Mouse (Mus musculus) midbrain, embryonic 12.5 days (tissue): ENCODE measurements around the gene Mrpl34. TPM values are rescaled to one million over a fixed set of nuclear protein-coding genes. Genes with fewer than 3 reads are reported as not detected.
A peak's percentile ranks its signal among the peaks of the same experiment; 100 is the strongest.

Experiments
- ATAC-seq: fragments of 200-750 bp; cut with Nextera tagmentation; 2 replicates; pipeline ENCODE4 v1.8.0; 2017; ENCODE audit warnings: low read depth, moderate TSS enrichment, moderate library complexity; ENCODE audit not compliant: low FRiP score
- H3K27ac ChIP-seq: fragments of 300-500 bp; sonication (generic); replicated peaks from 2 replicates; pipeline ENCODE4 v1.5.1; 2016; ENCODE audit warnings: mild to moderate bottlenecking
- H3K27me3 ChIP-seq: fragments of 300-500 bp; sonication (generic); 2 replicates; pipeline ENCODE4 v1.6.1; 2016; ENCODE audit warnings: mild to moderate bottlenecking
- H3K36me3 ChIP-seq: fragments of 300-500 bp; sonication (generic); 2 replicates; pipeline ENCODE4 v1.6.1; 2016
- H3K4me1 ChIP-seq: fragments of 300-500 bp; sonication (generic); 2 replicates; pipeline ENCODE4 v1.6.1; 2016
- H3K4me2 ChIP-seq: fragments of 300-500 bp; sonication (generic); replicated peaks from 2 replicates; pipeline ENCODE4 v1.6.1; 2016; ENCODE audit warnings: mild to moderate bottlenecking, moderate library complexity
- H3K4me3 ChIP-seq: fragments of 300-500 bp; sonication (generic); 2 replicates; pipeline ENCODE4 v1.5.1; 2016; ENCODE audit warnings: mild to moderate bottlenecking
- H3K9ac ChIP-seq: fragments of 300-500 bp; sonication (generic); replicated peaks from 2 replicates; pipeline ENCODE4 v1.6.1; 2016; ENCODE audit warnings: mild to moderate bottlenecking, moderate library complexity
- H3K9me3 ChIP-seq: fragments of 300-500 bp; sonication (generic); 2 replicates; pipeline ENCODE4 v1.6.1; 2016; ENCODE audit warnings: mild to moderate bottlenecking
- WGBS: fragments of 180-500 bp; shearing (Covaris S2); methylation state at CpG from one replicate; pipeline ENCODE4 v1.1.7; 2016; 5-methylcytosine and 5-hydroxymethylcytosine counted together
- polyA plus RNA-seq: library from polyadenylated mRNA; unstranded; fragments of >200 nt; fragmentation: Nextera tagmentation; extraction: Ambion mirVana; gene quantifications from 2 replicates; pipeline ENCODE4 v1.2.1, GENCODE M21; 2016

The Mrpl34 gene
- polyA plus RNA-seq, 1 experiment from 2014 or later, result 245 TPM

DNA sequence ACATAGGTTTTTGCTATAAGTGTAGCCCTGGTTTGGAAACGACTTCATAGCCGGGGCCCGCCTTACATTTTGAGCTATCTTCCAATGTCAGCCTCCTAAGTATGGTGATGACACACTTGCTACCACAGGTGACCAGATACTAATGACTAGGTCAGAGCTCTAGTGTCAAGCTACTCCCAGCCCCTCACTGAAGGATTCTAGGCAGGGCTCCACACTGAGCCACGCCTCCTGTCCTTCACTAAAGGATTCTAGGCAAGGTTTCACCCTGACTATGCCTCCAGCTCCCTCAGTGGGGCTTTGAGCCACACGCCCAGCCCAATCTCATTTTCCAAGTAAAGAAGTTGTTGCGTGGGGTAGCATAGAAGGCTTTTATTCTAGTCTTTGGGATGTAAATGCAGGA lies 4.0 kb upstream of the Mrpl34 start:
- WGBS, result 94% methylated on average over 6 of the region's 6 CpGs
- no peak overlapping the region for H3K9ac ChIP-seq
- no peaks in the 10 kb centered on the region for H3K27me3 ChIP-seq
- H3K4me3 ChIP-seq, result no peak overlapping the region
- H3K4me2 ChIP-seq, result no peak overlapping the region
- ATAC-seq, result no peak
- no peak overlapping the region for H3K27ac ChIP-seq
- peaks cover 56% of the 10 kb centered on the region for H3K36me3 ChIP-seq
- H3K4me1 ChIP-seq, result peaks cover 37% of the 10 kb centered on the region
- H3K9me3 ChIP-seq, result no peaks in the 10 kb centered on the region

DNA sequence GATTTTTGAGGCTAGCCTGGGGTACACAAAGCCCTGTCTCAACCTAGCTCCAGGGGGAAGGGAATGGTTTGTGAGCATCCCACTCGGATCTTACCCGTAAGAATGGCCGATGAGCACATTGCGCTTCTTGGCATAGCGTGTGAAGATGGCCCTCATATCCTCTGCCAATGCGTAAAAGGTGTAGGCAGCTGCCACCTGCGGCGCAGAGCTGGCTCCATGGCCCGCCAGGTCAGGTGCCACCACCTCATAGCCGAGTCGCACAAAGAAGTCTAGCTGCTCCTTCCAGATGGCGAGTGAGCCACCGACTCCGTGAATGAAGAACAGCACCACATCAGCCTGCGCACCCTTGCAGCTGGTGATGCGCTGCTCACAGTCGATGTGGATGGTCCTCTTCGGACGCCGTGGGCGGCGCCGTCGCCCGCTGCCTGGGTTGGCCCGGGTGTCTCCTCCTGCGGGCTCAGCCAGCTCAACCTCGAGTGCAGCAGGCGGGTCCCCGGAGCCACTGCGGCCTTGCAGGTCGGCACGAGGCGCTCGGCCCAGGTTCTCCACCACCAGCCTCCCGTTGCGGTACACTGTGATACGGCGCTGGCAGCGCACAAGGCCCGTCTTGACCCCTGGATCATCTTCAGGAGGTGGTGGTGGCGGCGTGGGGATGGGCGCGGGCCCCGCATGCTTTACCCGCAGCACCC lies 3.5 kb upstream of the Mrpl34 start:
- no peaks in the 10 kb centered on the region for H3K9me3 ChIP-seq
- WGBS, result 82% methylated on average over 47 of the region's 47 CpGs
- H3K4me3 ChIP-seq, result peak overlapping the region; percentile 4; the same call in 1 of the 2 replicates
- peaks cover 40% of the 10 kb centered on the region for H3K4me1 ChIP-seq
- H3K9ac ChIP-seq, result peak overlapping the region; percentile 0; the same call in 1 of the 2 replicates
- ATAC-seq, result no peak
- peaks cover 55% of the 10 kb centered on the region for H3K36me3 ChIP-seq
- no peak overlapping the region for H3K27ac ChIP-seq
- H3K27me3 ChIP-seq, result no peaks in the 10 kb centered on the region
- peak overlapping the region; percentile 90 for H3K4me2 ChIP-seq

DNA sequence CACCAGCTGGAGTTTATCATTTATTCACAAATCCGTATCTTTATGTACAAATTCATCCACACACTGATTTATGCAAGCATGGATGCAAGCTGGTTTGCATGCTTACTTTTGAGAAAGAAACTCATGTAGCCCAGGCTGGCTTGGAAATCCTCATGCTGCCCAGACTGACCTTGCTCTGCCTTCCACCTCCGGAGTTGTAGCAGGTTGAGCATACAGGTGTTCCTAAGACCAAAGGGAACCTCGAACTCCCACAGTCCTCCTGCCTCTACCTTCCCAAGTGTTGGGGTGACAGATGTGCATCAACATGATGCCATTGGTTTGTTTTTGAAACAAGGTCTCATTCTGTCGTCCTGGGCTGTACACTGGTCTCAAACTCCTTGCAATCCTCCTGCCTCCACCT lies 2.6 kb upstream of the Mrpl34 start:
- Histone ChIP-seq H3K27me3 (no peaks in the 10 kb centered on the region), H3K9ac (peak overlapping the region; percentile 91), H3K9me3 (no peaks in the 10 kb centered on the region), H3K27ac (no peak overlapping the region), H3K4me3 (peak overlapping the region; percentile 84), H3K4me2 (peak overlapping the region; percentile 90), H3K36me3 (peaks cover 47% of the 10 kb centered on the region), H3K4me1 (peaks cover 40% of the 10 kb centered on the region)
- 74% methylated on average over 4 of the region's 4 CpGs for WGBS
- ATAC-seq, result no peak

DNA sequence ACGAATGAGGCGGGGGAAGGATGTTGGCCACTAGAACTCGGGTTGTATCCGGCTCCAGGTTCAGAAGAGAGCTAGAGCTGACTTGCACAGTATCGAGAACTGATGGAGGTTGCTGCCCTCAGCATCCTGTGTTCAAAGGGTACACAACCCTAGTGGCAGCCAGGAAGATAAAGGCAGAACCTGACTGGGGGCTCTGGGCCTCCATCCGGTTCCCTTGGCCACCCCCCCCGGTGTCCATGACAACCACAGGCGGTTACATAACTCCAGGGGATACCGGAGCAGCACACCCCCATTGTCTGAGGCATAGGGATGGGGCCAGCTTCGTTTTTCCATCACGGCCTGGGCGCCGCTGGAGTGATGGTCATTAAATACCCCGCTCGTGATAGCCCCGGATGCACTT lies 2.0 kb upstream of the Mrpl34 start:
- H3K9ac ChIP-seq, result peak overlapping the region; percentile 91
- peak overlapping the region; percentile 74 for H3K27ac ChIP-seq
- peaks cover 40% of the 10 kb centered on the region for H3K4me1 ChIP-seq
- peak overlapping the region; percentile 84 for H3K4me3 ChIP-seq
- ATAC-seq, result peak; percentile 0; the same call in 1 of the 2 replicates
- no peaks in the 10 kb centered on the region for H3K9me3 ChIP-seq
- no peaks in the 10 kb centered on the region for H3K27me3 ChIP-seq
- H3K4me2 ChIP-seq, result peak overlapping the region; percentile 90
- WGBS, result 4% methylated on average over 16 of the region's 16 CpGs
- H3K36me3 ChIP-seq, result peaks cover 41% of the 10 kb centered on the region

DNA sequence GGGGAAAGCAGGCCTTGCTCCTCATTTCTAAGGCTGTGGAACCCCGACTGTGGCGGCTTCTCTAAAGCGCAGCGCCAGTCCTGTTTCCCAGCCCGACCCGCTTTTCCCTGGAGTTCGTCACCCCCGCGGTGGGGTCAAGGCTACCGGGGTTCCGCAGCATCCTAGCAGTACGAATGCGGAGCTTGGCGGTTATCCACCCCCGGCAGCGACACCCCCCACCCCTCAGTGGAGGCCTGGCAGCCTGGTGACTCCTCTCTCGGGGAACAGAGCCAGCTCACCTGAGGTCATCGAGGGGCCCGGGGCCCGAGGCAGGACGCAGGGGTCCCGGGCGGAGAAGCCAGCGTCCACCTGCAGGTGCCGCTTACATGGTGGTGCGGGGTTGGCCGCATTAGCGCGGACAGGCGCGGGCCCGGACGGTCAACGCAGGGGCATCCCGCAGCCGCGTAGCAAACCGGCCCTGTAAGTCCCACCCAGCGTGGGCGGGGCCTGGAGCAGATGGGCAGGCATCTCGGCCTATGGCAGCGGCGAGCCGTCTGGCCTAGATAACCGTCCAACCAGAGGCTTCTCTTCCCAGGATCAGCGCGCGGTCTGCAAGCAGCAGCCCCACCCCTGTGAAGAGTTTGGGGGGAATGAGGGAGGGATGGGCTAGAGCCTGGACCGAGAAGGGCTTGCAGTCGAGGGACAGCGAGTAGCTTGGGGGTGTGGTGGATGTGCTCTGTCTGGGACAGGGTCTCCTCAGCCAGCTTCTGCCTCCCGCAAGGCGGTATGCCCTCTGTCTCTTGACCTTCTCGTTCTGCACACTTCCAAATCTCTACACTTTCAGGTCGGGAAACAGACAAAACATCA lies 1.3 kb upstream of the Mrpl34 start, which contains the start of gene Abhd8:
TSS of gene Abhd8 (minus strand) at position 468 of the 846 bp plus-strand sequence.
- Histone ChIP-seq H3K4me3 (peak within 1 kb of the TSS; percentile 84), H3K27me3 (no peaks in the 10 kb centered on the region), H3K27ac (peak within 1 kb of the TSS; percentile 74), H3K9me3 (no peaks in the 10 kb centered on the region), H3K36me3 (peaks cover 35% of the 10 kb centered on the region), H3K4me2 (peak within 1 kb of the TSS; percentile 90), H3K4me1 (peaks cover 37% of the 10 kb centered on the region), H3K9ac (peak within 1 kb of the TSS; percentile 91)
- ATAC-seq, result peak; percentile 83
- WGBS, result 1% methylated on average over 52 of the region's 55 CpGs

DNA sequence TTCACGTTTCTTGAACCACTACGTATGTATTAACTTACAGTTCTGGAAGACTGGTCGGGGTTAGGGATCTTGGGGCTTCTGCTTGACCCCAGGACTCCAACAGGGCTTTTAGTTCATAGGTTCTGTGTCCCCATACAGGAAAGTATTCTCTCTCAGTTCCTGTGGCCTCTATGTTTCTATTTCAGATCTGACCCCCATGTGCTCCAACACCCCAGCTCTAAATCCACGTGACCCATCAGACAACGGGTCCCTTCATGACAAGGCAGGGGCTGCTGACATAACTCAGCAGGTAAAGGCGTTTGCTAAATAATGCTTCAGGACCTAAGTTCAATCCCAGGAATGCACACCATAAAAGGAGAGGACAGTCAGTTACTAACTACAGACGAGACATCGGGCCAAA lies 974 bp downstream of the Mrpl34 start:
- Histone ChIP-seq H3K36me3 (peaks cover 15% of the 10 kb centered on the region), H3K4me1 (peaks cover 49% of the 10 kb centered on the region), H3K4me3 (peak overlapping the region; percentile 84), H3K4me2 (peak overlapping the region; percentile 86), H3K27me3 (no peaks in the 10 kb centered on the region), H3K9me3 (no peaks in the 10 kb centered on the region), H3K27ac (no peak overlapping the region), H3K9ac (no peak overlapping the region)
- 84% methylated on average over 8 of the region's 8 CpGs for WGBS
- no peak for ATAC-seq

DNA sequence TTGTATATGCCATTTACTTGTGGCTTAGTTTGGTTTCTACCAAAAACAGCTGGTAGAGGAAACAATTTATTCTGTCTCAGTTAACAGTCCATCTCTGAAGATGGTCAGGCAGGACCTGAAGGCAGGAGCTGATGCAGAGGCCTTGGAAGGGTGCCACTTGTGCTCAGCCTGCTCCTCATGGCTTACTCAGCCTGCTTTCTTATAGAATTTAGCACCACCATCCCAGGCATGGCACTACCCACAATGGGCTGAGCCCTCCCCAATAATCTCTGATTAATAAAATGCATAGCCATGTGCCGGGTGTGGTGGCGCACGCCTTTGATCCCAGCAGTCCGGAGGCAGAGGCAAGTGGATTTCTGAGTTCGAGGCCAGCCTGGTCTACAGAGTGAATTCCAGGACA lies 1.4 kb downstream of the Mrpl34 start:
- WGBS, result 96% methylated on average over 5 of the region's 5 CpGs
- H3K27me3 ChIP-seq, result no peaks in the 10 kb centered on the region
- H3K9me3 ChIP-seq, result no peaks in the 10 kb centered on the region
- H3K4me2 ChIP-seq, result no peak overlapping the region
- H3K27ac ChIP-seq, result no peak overlapping the region
- H3K36me3 ChIP-seq, result peaks cover 11% of the 10 kb centered on the region
- no peak overlapping the region for H3K9ac ChIP-seq
- H3K4me3 ChIP-seq, result no peak overlapping the region
- peaks cover 46% of the 10 kb centered on the region for H3K4me1 ChIP-seq
- no peak for ATAC-seq

DNA sequence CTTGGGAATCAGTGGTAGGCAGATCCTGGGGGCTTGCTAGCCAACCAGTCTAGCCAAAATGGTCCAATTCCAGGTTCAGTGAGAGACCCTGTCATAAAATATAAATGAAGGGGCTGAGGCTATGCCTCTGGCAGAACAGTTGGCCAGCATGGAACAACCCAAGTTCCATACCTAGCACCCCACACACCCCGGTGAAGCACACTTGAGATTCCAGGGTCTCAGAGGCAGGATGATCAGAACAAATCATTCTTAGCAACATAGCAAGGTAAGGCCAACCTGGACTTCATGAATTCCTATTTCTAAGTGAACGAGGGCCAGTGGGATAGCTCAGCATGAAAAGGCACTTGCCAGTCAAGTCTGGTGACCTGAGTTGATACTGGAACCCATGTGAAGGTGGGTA lies 2.4 kb downstream of the Mrpl34 start:
- H3K27ac ChIP-seq, result no peak overlapping the region
- no peaks in the 10 kb centered on the region for H3K27me3 ChIP-seq
- H3K4me2 ChIP-seq, result no peak overlapping the region
- H3K4me3 ChIP-seq, result no peak overlapping the region
- WGBS, result 96% methylated on average over 2 of the region's 2 CpGs
- ATAC-seq, result no peak
- H3K9ac ChIP-seq, result no peak overlapping the region
- H3K4me1 ChIP-seq, result peaks cover 36% of the 10 kb centered on the region
- no peaks in the 10 kb centered on the region for H3K9me3 ChIP-seq
- peaks cover 15% of the 10 kb centered on the region for H3K36me3 ChIP-seq

DNA sequence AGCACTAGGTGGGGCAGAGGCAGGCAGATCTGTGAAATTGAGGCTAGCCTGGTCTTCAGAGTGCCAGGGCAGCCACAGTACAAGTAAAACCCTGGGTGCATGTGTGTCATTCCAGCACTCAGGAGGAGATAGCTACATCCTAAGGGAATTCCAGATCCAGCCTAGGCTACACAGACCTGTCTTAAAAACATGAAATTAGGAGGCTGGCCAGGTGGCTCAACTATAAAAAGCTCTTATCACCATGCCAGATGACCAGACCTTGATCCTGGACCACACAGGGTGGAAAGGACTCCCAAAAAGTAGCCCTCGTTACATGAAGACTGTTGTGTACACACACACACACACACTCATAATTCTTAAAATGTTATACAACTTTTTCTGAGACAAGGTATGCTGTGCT lies 3.2 kb downstream of the Mrpl34 start:
- no peak overlapping the region for H3K4me3 ChIP-seq
- H3K36me3 ChIP-seq, result peaks cover 23% of the 10 kb centered on the region
- H3K9me3 ChIP-seq, result no peaks in the 10 kb centered on the region
- ATAC-seq, result no peak
- 90% methylated on average over 1 of the region's 1 CpGs for WGBS
- H3K27ac ChIP-seq, result no peak overlapping the region
- no peak overlapping the region for H3K9ac ChIP-seq
- no peak overlapping the region for H3K4me2 ChIP-seq
- peaks cover 28% of the 10 kb centered on the region for H3K4me1 ChIP-seq
- no peaks in the 10 kb centered on the region for H3K27me3 ChIP-seq

DNA sequence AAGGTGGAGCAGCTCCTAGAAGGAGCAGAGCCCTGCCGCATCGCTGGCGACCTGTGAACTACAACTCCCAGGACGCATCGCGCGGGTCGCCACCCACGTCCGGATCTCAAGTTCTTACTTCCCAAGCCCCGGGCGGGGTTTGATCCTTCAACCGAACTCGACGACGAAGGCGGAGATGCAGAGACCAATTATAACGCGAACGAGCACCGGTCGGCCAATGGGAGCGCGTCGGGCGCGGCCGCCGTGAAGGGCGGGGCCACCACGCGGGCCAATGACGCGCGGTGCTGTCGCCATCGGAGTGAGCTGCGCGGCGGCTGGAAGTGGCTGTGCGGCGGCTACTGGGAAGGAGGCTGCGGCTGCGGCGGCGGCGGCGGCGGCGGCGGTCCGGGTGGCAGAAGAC lies 4.2 kb downstream of the Mrpl34 start, which contains the start of gene Dda1:
TSS of gene Dda1 (plus strand) at position 284 of the 400 bp plus-strand sequence.
- H3K9me3 ChIP-seq, result no peaks in the 10 kb centered on the region
- peak within 1 kb of the TSS; percentile 92 for H3K4me2 ChIP-seq
- ATAC-seq, result peak; percentile 87
- WGBS, result under 1% methylated on average over 51 of the region's 52 CpGs
- H3K4me1 ChIP-seq, result peaks cover 25% of the 10 kb centered on the region
- peaks cover 32% of the 10 kb centered on the region for H3K36me3 ChIP-seq
- H3K4me3 ChIP-seq, result peak within 1 kb of the TSS; percentile 84
- peak within 1 kb of the TSS; percentile 76 for H3K9ac ChIP-seq
- H3K27me3 ChIP-seq, result no peaks in the 10 kb centered on the region
- H3K27ac ChIP-seq, result peak within 1 kb of the TSS; percentile 77

DNA sequence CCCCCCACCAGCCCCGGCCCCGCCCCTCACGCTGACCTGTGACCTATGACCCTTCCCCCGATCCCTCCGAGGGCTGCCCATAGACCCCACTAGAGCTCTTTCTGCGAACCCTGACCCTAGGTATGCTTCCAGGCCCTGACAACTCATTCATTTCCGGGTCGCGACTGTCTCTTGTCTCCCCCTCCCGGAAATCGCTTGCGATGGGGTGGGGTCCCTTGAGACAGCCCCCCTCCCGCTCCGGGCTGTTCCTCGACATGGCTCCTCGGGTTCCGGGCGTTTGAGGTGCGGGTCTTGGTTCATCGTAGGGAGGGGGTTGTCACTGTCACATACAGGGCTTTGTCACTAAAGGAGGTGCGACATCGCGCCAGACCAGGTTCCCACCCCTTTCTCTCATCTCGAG lies 4.7 kb downstream of the Mrpl34 start:
- H3K36me3 ChIP-seq, result peaks cover 37% of the 10 kb centered on the region
- peak overlapping the region; percentile 84 for H3K4me3 ChIP-seq
- H3K4me1 ChIP-seq, result peaks cover 20% of the 10 kb centered on the region
- no peaks in the 10 kb centered on the region for H3K27me3 ChIP-seq
- H3K9ac ChIP-seq, result peak overlapping the region; percentile 76
- no peaks in the 10 kb centered on the region for H3K9me3 ChIP-seq
- ATAC-seq, result peak; percentile 23
- peak overlapping the region; percentile 77 for H3K27ac ChIP-seq
- under 1% methylated on average over 22 of the region's 24 CpGs for WGBS
- H3K4me2 ChIP-seq, result peak overlapping the region; percentile 92
